Mouse (Mus musculus): ENCODE results near the gene Ptrh2.

Gene Ptrh2

GRCm38 (mm10) chr11:86683395-86684125, at the start of gene Ptrh2, which contains the start of gene Vmp1:
Gene Ptrh2 (plus strand): TSS chr11:86683985.
Gene Vmp1 (minus strand): TSS chr11:86683836.
- DNase-seq (ENCODE audit: low spot score): peak; percentile 91

- no peak for DNase-seq (ENCODE audit: low spot score)
These were observed 49.4 kb upstream of the Ptrh2 start for GRCm38 (mm10) chr11:86634396-86634795.

- no peak for DNase-seq (ENCODE audit: low spot score)
These were observed 46.1 kb upstream of the Ptrh2 start for GRCm38 (mm10) chr11:86637697-86638096.

- no peak for DNase-seq (ENCODE audit: low spot score)
These were observed 42.1 kb upstream of the Ptrh2 start for GRCm38 (mm10) chr11:86641714-86642113.

GRCm38 (mm10) chr11:86644553-86644952, 39.2 kb upstream of the Ptrh2 start:
- DNase-seq (ENCODE audit: low spot score): no peak

- no peak for DNase-seq (ENCODE audit: low spot score)
These were observed 37.5 kb upstream of the Ptrh2 start for GRCm38 (mm10) chr11:86646136-86646834.

- no peak for DNase-seq (ENCODE audit: low spot score)
These were observed 36.8 kb upstream of the Ptrh2 start for GRCm38 (mm10) chr11:86646885-86647459.

GRCm38 (mm10) chr11:86647706-86648447, 35.9 kb upstream of the Ptrh2 start:
- DNase-seq (ENCODE audit: low spot score): no peak

- DNase-seq (ENCODE audit: low spot score): no peak
These were observed 34.2 kb upstream of the Ptrh2 start for GRCm38 (mm10) chr11:86649542-86649941.

GRCm38 (mm10) chr11:86650676-86651075, 33.1 kb upstream of the Ptrh2 start:
- DNase-seq (ENCODE audit: low spot score): no peak

GRCm38 (mm10) chr11:86652578-86652979, 31.2 kb upstream of the Ptrh2 start:
- DNase-seq (ENCODE audit: low spot score): no peak

GRCm38 (mm10) chr11:86653446-86653845, 30.3 kb upstream of the Ptrh2 start:
- DNase-seq (ENCODE audit: low spot score): peak; percentile 54

- no peak for DNase-seq (ENCODE audit: low spot score)
These were observed 29.7 kb upstream of the Ptrh2 start for GRCm38 (mm10) chr11:86654096-86654495.

GRCm38 (mm10) chr11:86655671-86656070, 28.1 kb upstream of the Ptrh2 start:
- no peak for DNase-seq (ENCODE audit: low spot score)

- DNase-seq (ENCODE audit: low spot score): no peak
These were observed 26.8 kb upstream of the Ptrh2 start for GRCm38 (mm10) chr11:86656849-86657567.

- no peak for DNase-seq (ENCODE audit: low spot score)
These were observed 25.9 kb upstream of the Ptrh2 start for GRCm38 (mm10) chr11:86657863-86658262.

- no peak for DNase-seq (ENCODE audit: low spot score)
These were observed 20.5 kb upstream of the Ptrh2 start for GRCm38 (mm10) chr11:86662986-86663895.

GRCm38 (mm10) chr11:86663977-86664376, 19.8 kb upstream of the Ptrh2 start:
- DNase-seq (ENCODE audit: low spot score): no peak

GRCm38 (mm10) chr11:86664406-86664805, 19.4 kb upstream of the Ptrh2 start:
- DNase-seq (ENCODE audit: low spot score): no peak

GRCm38 (mm10) chr11:86667553-86667952, 16.2 kb upstream of the Ptrh2 start:
- no peak for DNase-seq (ENCODE audit: low spot score)

- DNase-seq (ENCODE audit: low spot score): no peak
These were observed 15.6 kb upstream of the Ptrh2 start for GRCm38 (mm10) chr11:86668169-86668568.

Data from left cerebral cortex, adult 11 months (tissue).